Mouse (Mus musculus) activated CD4-positive, CD25-positive, alpha-beta regulatory T cell, adult 4 months (primary cell): Measurements from ENCODE around the gene Ccdc3. TPM values are rescaled to one million over a fixed set of nuclear protein-coding genes. Genes with fewer than 3 reads are reported as not detected.

Experiments
- ATAC-seq: one replicate; pipeline ENCODE4 v1.8.0; 2017
- polyA plus RNA-seq, 2 experiments: library from polyadenylated mRNA; unstranded; fragments of 100-300 nt; shearing (Covaris generic); gene quantifications; one replicate each; pipeline ENCODE4 v1.2.1; 2017

The Ccdc3 gene
- polyA plus RNA-seq, 2 experiments from 2014 or later, result not detected

- no peak for ATAC-seq
Observed at GRCm38 (mm10) chr2:5161002-5161745, 23.6 kb downstream of the Ccdc3 start.

GRCm38 (mm10) chr2:5161908-5162674 lies 24.5 kb downstream of the Ccdc3 start:
- no peak for ATAC-seq

- ATAC-seq, result no peak
Observed at GRCm38 (mm10) chr2:5162756-5163155, 25.2 kb downstream of the Ccdc3 start.

GRCm38 (mm10) chr2:5165941-5166361 lies 28.4 kb downstream of the Ccdc3 start:
- ATAC-seq, result no peak

GRCm38 (mm10) chr2:5166796-5167195 lies 29.2 kb downstream of the Ccdc3 start:
- no peak for ATAC-seq

GRCm38 (mm10) chr2:5170815-5171214 lies 33.2 kb downstream of the Ccdc3 start:
- no peak for ATAC-seq

GRCm38 (mm10) chr2:5171301-5172000 lies 33.9 kb downstream of the Ccdc3 start:
- peak; percentile 53 for ATAC-seq

GRCm38 (mm10) chr2:5172773-5173172 lies 35.2 kb downstream of the Ccdc3 start:
- no peak for ATAC-seq

- no peak for ATAC-seq
Observed at GRCm38 (mm10) chr2:5174716-5175115, 37.1 kb downstream of the Ccdc3 start.

- ATAC-seq, result no peak
Observed at GRCm38 (mm10) chr2:5181462-5182443, 44.2 kb downstream of the Ccdc3 start.

- no peak for ATAC-seq
Observed at GRCm38 (mm10) chr2:5184166-5184565, 46.6 kb downstream of the Ccdc3 start.

GRCm38 (mm10) chr2:5185631-5186030 lies 48.1 kb downstream of the Ccdc3 start:
- no peak for ATAC-seq

GRCm38 (mm10) chr2:5192156-5192555 lies 54.6 kb downstream of the Ccdc3 start:
- ATAC-seq, result no peak

- ATAC-seq, result no peak
Observed at GRCm38 (mm10) chr2:5193071-5193470, 55.5 kb downstream of the Ccdc3 start.

GRCm38 (mm10) chr2:5194701-5195215 lies 57.2 kb downstream of the Ccdc3 start:
- no peak for ATAC-seq

GRCm38 (mm10) chr2:5197486-5197885 lies 59.9 kb downstream of the Ccdc3 start:
- ATAC-seq, result no peak

GRCm38 (mm10) chr2:5199289-5199688 lies 61.7 kb downstream of the Ccdc3 start:
- no peak for ATAC-seq

GRCm38 (mm10) chr2:5200817-5201364 lies 63.3 kb downstream of the Ccdc3 start:
- no peak for ATAC-seq

GRCm38 (mm10) chr2:5203146-5203545 lies 65.6 kb downstream of the Ccdc3 start:
- ATAC-seq, result no peak

- ATAC-seq, result no peak
Observed at GRCm38 (mm10) chr2:5204941-5205340, 67.4 kb downstream of the Ccdc3 start.

- ATAC-seq, result no peak
Observed at GRCm38 (mm10) chr2:5206651-5207050, 69.1 kb downstream of the Ccdc3 start.

- ATAC-seq, result no peak
Observed at GRCm38 (mm10) chr2:5214581-5214980, 77.0 kb downstream of the Ccdc3 start.
